In the genomic region with DNA sequence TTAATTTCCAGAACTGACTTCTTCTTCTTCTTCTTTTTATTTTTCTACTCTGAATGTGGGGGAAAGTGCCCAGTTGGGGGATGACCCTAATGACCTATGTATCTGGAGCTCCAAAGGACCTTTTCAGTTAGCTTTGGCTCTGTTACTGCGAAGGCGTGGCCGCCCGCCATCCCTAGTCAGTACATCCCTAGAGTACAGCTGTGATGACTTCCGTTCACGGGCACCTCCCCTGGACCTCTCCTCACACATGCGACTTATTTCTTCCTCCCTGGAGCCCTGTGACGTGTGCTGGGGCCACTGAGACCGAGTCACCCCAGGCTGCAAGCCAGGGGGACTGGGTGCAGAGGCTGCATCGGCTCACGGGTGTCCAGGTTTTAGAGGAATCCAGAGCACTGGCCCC, we compare ENCODE assay signal across 8 mouse cellular contexts. TPM values are rescaled to one million over a fixed set of nuclear protein-coding genes. Genes with fewer than 3 reads are reported as not detected.
A peak's percentile ranks its signal among the peaks of the same experiment; 100 is the strongest.
DNase-seq lines count a peak whose midpoint lies in the region; ATAC-seq and TF ChIP-seq lines count a peak whose summit lies in the region.

No protein-coding gene starts in this region.

- H3K9me3 ChIP-seq in hindbrain, embryonic 13.5 days, result no peaks in the 10 kb centered on the region
- no peaks in the 10 kb centered on the region for H3K9me3 ChIP-seq in hindbrain, postnatal 0 days (ENCODE audit: low read length)
- no peaks in the 10 kb centered on the region for H3K9me3 ChIP-seq in lung, postnatal 0 days (ENCODE audit: low read length)
- H3K9me3 ChIP-seq in liver, embryonic 12.5 days (replicated peaks), result no peaks in the 10 kb centered on the region

- peaks cover 53% of the 10 kb centered on the region for H3K4me1 ChIP-seq in hindbrain, embryonic 13.5 days (replicated peaks)
- H3K4me1 ChIP-seq in hindbrain, postnatal 0 days (ENCODE audit: insufficient read depth, low read length), result peaks cover 20% of the 10 kb centered on the region; the same call in 1 of the 2 replicates
- peaks cover 3% of the 10 kb centered on the region; the same call in 1 of the 2 replicates for H3K4me1 ChIP-seq in lung, postnatal 0 days (ENCODE audit: insufficient read depth, low read depth, low read length)
- H3K4me1 ChIP-seq in lung, adult 2 months (ENCODE audit: control insufficient read depth, insufficient read depth, low read length), result peaks cover 28% of the 10 kb centered on the region
- peaks cover 43% of the 10 kb centered on the region for H3K4me1 ChIP-seq in liver, embryonic 12.5 days

- no peak for TF ChIP-seq EP300 in lung, postnatal 0 days (IDR thresholded peaks at IDR 0.05)

- peaks cover 6% of the 10 kb centered on the region for H3K36me3 ChIP-seq in hindbrain, embryonic 13.5 days
- H3K36me3 ChIP-seq in hindbrain, postnatal 0 days (ENCODE audit: insufficient read depth, low read length), result no peaks in the 10 kb centered on the region
- no peaks in the 10 kb centered on the region for H3K36me3 ChIP-seq in lung, postnatal 0 days (ENCODE audit: insufficient read depth, low read length)
- H3K36me3 ChIP-seq in liver, embryonic 12.5 days, result peaks cover 23% of the 10 kb centered on the region; the same call in 1 of the 2 replicates

- TF ChIP-seq POLR2A in lung, adult 2 months (IDR thresholded peaks at IDR 0.05; ENCODE audit: borderline replicate concordance, extremely low read depth, low read depth, low read length), result no peak

- H3K27me3 ChIP-seq in hindbrain, embryonic 13.5 days, result no peaks in the 10 kb centered on the region
- H3K27me3 ChIP-seq in hindbrain, postnatal 0 days (ENCODE audit: insufficient read depth, low read length), result no peaks in the 10 kb centered on the region
- H3K27me3 ChIP-seq in lung, postnatal 0 days (replicated peaks; ENCODE audit: insufficient read depth, low read length), result no peaks in the 10 kb centered on the region
- H3K27me3 ChIP-seq in liver, embryonic 12.5 days (replicated peaks), result peaks cover 15% of the 10 kb centered on the region

- H3K4me3 ChIP-seq in hindbrain, embryonic 13.5 days, result no peak overlapping the region
- no peak overlapping the region for H3K4me3 ChIP-seq in hindbrain, postnatal 0 days (ENCODE audit: low read length)
- no peak overlapping the region for H3K4me3 ChIP-seq in lung, postnatal 0 days (ENCODE audit: low read depth, low read length)
- no peak overlapping the region for H3K4me3 ChIP-seq in lung, adult 2 months (replicated peaks; ENCODE audit: extremely low read depth, low read depth, low read length)
- H3K4me3 ChIP-seq in liver, embryonic 12.5 days, result no peak overlapping the region

- TF ChIP-seq CTCF in hindbrain, postnatal 0 days (IDR thresholded peaks at IDR 0.05; ENCODE audit: low read depth), result no peak
- no peak for TF ChIP-seq CTCF in lung, postnatal 0 days (IDR thresholded peaks at IDR 0.05)
- TF ChIP-seq CTCF in lung, adult 2 months (IDR thresholded peaks at IDR 0.05; ENCODE audit: insufficient read depth, low read length), result no peak

- no peak overlapping the region for H3K9ac ChIP-seq in hindbrain, embryonic 13.5 days
- no peak overlapping the region for H3K9ac ChIP-seq in hindbrain, postnatal 0 days (replicated peaks; ENCODE audit: low read length)
- H3K9ac ChIP-seq in lung, postnatal 0 days (replicated peaks; ENCODE audit: low read depth), result no peak overlapping the region
- no peak overlapping the region for H3K9ac ChIP-seq in liver, embryonic 12.5 days

- H3K4me2 ChIP-seq in hindbrain, embryonic 13.5 days, result no peak overlapping the region
- H3K4me2 ChIP-seq in hindbrain, postnatal 0 days (ENCODE audit: low read depth, low read length), result no peak overlapping the region
- H3K4me2 ChIP-seq in lung, postnatal 0 days (replicated peaks; ENCODE audit: low read depth, low read length), result peak overlapping the region; percentile 32; the same call in 1 of the 2 replicates
- H3K4me2 ChIP-seq in liver, embryonic 12.5 days, result peak overlapping the region; percentile 21; the same call in 1 of the 2 replicates

- H3K27ac ChIP-seq in hindbrain, embryonic 13.5 days, result peak overlapping the region; percentile 72; the same call in 1 of the 2 replicates
- H3K27ac ChIP-seq in hindbrain, postnatal 0 days, result no peak overlapping the region
- H3K27ac ChIP-seq in lung, postnatal 0 days (ENCODE audit: low read length), result peak overlapping the region; percentile 80
- H3K27ac ChIP-seq in liver, embryonic 12.5 days, result no peak overlapping the region

- 82% methylated on average over 11 of the region's 11 CpGs for WGBS in hindbrain, embryonic 13.5 days
- 85% methylated on average over 11 of the region's 11 CpGs for WGBS in hindbrain, postnatal 0 days
- WGBS in lung, postnatal 0 days, result 60% methylated on average over 11 of the region's 11 CpGs
- WGBS in lung, adult 2 months, result 56% methylated on average over 11 of the region's 11 CpGs
- 73% methylated on average over 11 of the region's 11 CpGs for WGBS in liver, embryonic 12.5 days (ENCODE audit: insufficient replicate concordance)

- no peak for ATAC-seq in hindbrain, embryonic 13.5 days (ENCODE audit: low FRiP score)
- no peak for ATAC-seq in hindbrain, postnatal 0 days
- ATAC-seq in lung, postnatal 0 days, result peak; percentile 46
- no peak for ATAC-seq in liver, embryonic 12.5 days

- DNase-seq in hindbrain, postnatal 0 days (ENCODE audit: low spot score), result no peak
- no peak for DNase-seq in lung, postnatal 0 days (ENCODE audit: low spot score)
- no peak for DNase-seq in lung, adult 2 months
- DNase-seq in heart, postnatal 4 days, result peak; percentile 26
- no peak for DNase-seq in right cerebral cortex, postnatal 4 days
- no peak for DNase-seq in cerebellum, adult 8-10 months

RNA-seq across cellular contexts. Expression of a gene that starts 59.5 kb away (rescaled TPM):
- polyA plus RNA-seq in hindbrain, embryonic 13.5 days (2015; fragmentation: Nextera tagmentation; extraction: Ambion mirVana), result 20.2 and 22.8 TPM in 2 replicates
- total RNA-seq in hindbrain, postnatal 0 days (2014; rRNA removed), result 40.0 and 43.8 TPM in 2 replicates
- 23.0 and 23.4 TPM in 2 replicates for polyA plus RNA-seq in hindbrain, postnatal 0 days (2015; fragmentation: Nextera tagmentation; extraction: Ambion mirVana)
- polyA plus RNA-seq in lung, postnatal 0 days (2015; fragmentation: Nextera tagmentation; extraction: Ambion mirVana), result 65.7 and 80.9 TPM in 2 replicates
- polyA plus RNA-seq in lung, adult 2 months (2012; rRNA removed), result 111 and 113 TPM in 2 replicates
- 100 to 1,000 TPM; 119 to 133 TPM for total RNA-seq in heart, postnatal 4 days (2021)
- polyA plus RNA-seq in liver, embryonic 12.5 days (2016; fragmentation: Nextera tagmentation; extraction: Ambion mirVana), result 17.8 and 18.5 TPM in 2 replicates

Comparison
In these comparisons a context has a peak if more than half of its experiments do, and no peak if none do; other contexts are left out.
1. H3K27ac ChIP-seq: peak in hindbrain, embryonic 13.5 days (single experiment) and lung, postnatal 0 days (single experiment); none in hindbrain, postnatal 0 days (single experiment) and liver, embryonic 12.5 days (single experiment).
2. H3K4me2 ChIP-seq: peak in lung, postnatal 0 days (single experiment) and liver, embryonic 12.5 days (single experiment); none in hindbrain, embryonic 13.5 days (single experiment) and hindbrain, postnatal 0 days (single experiment).